Mouse (Mus musculus) liver, embryonic 14.5 days (tissue): ENCODE results near the gene Nup133. TPM values are rescaled to one million over a fixed set of nuclear protein-coding genes. Genes with fewer than 3 reads are reported as not detected.

ENCODE experiments used
- ATAC-seq: fragments of 200-750 bp; cut with Nextera tagmentation; 2 replicates; pipeline ENCODE4 v1.8.0; 2017; ENCODE audit warnings: moderate number of reproducible peaks, mild to moderate bottlenecking, moderate library complexity; ENCODE audit not compliant: insufficient read depth
- DNase-seq, 3 experiments: peaks; one replicate each; pipeline ENCODE4 v3.0.0-alpha.2; 2012 to 2013; ENCODE audit warnings: low read depth in 3 of 3, low spot score in 3 of 3
- H3K27ac ChIP-seq: fragments of 300-500 bp; sonication (generic); 2 replicates; pipeline ENCODE4 v1.5.1; 2014; ENCODE audit warnings: moderate library complexity, mild to moderate bottlenecking, control low read depth, inconsistent platforms
- H3K27me3 ChIP-seq: fragments of 300-500 bp; sonication (generic); 2 replicates; pipeline ENCODE4 v1.6.1; 2014; ENCODE audit warnings: mild to moderate bottlenecking, low read length, moderate library complexity; ENCODE audit not compliant: control insufficient read depth, insufficient read depth
- H3K36me3 ChIP-seq: fragments of 300-500 bp; sonication (generic); replicated peaks from 2 replicates; pipeline ENCODE4 v1.6.1; 2014; ENCODE audit warnings: low read depth; ENCODE audit not compliant: control insufficient read depth, insufficient read depth
- H3K4me1 ChIP-seq, 2 experiments: fragments of 200-500 bp in 1 of 2; fragments of 300-500 bp in 1 of 2; sonication (generic) in 1 of 2; replicated peaks; 2 replicates each; pipeline ENCODE4 v1.6.1; 2012 to 2014; ENCODE audit warnings: antibody characterized with exemption in 1 of 2, inconsistent platforms in 1 of 2, low read length in 1 of 2; ENCODE audit not compliant: control insufficient read depth in 2 of 2, insufficient read depth in 2 of 2
- H3K4me2 ChIP-seq: fragments of 300-500 bp; sonication (generic); 2 replicates; pipeline ENCODE4 v1.6.1; 2014; ENCODE audit warnings: low read depth, mild to moderate bottlenecking, control low read depth, moderate library complexity
- H3K4me3 ChIP-seq, 2 experiments: fragments of 200-500 bp in 1 of 2; fragments of 300-500 bp in 1 of 2; sonication (generic) in 1 of 2; 2 replicates each; pipeline ENCODE4 v1.5.1; 2012 to 2014; ENCODE audit warnings: low read depth in 2 of 2, low read length in 2 of 2, mild to moderate bottlenecking in 2 of 2, control low read depth in 1 of 2, inconsistent platforms in 1 of 2, moderate library complexity in 1 of 2; ENCODE audit not compliant: insufficient read depth in 1 of 2
- H3K9ac ChIP-seq: fragments of 300-500 bp; sonication (generic); replicated peaks from 2 replicates; pipeline ENCODE4 v1.6.1; 2014; ENCODE audit warnings: mild to moderate bottlenecking, control low read depth, moderate library complexity
- H3K9me3 ChIP-seq: fragments of 300-500 bp; sonication (generic); 2 replicates; pipeline ENCODE4 v1.6.1; 2016; ENCODE audit warnings: low read length, mixed read lengths; ENCODE audit not compliant: control insufficient read depth
- CTCF ChIP-seq: IDR thresholded peaks from 2 replicates; pipeline ENCODE4 v1.5.1; 2016; ENCODE audit warnings: antibody characterized with exemption, low read depth, control low read depth
- EP300 ChIP-seq: IDR thresholded peaks from 2 replicates; pipeline ENCODE4 v1.6.1; 2016; ENCODE audit warnings: antibody characterized with exemption, low read depth
- whole genome bisulfite sequencing: fragments of 180-500 bp; shearing (Covaris S2); extraction: QIAGEN DNeasy Blood & Tissue Kit; methylation state at CpG from one replicate; pipeline ENCODE4 v1.1.7; 2014; ENCODE audit not compliant: insufficient replicate concordance; 5-methylcytosine and 5-hydroxymethylcytosine counted together
- polyA plus RNA-seq, 2 experiments: library from polyadenylated mRNA; depleted of rRNA in 1 of 2; stranded (reverse) in 1 of 2; unstranded in 1 of 2; fragments of >200 nt; fragmentation: Nextera tagmentation in 1 of 2; extraction: Ambion mirVana in 1 of 2; gene quantifications; 2 replicates each; pipeline versions ENCODE4 v1.2.1 to v1.2.3; 2012 to 2014

Nup133 gene
- polyA plus RNA-seq, 2 experiments: 17.6 to 23.3 TPM

GRCm38 (mm10) chr8:123857361-123857760 lies 91.7 kb downstream of the Nup133 start:
- no peak overlapping the region for H3K9ac ChIP-seq
- H3K4me2 ChIP-seq: peak overlapping the region; percentile 81

DNA sequence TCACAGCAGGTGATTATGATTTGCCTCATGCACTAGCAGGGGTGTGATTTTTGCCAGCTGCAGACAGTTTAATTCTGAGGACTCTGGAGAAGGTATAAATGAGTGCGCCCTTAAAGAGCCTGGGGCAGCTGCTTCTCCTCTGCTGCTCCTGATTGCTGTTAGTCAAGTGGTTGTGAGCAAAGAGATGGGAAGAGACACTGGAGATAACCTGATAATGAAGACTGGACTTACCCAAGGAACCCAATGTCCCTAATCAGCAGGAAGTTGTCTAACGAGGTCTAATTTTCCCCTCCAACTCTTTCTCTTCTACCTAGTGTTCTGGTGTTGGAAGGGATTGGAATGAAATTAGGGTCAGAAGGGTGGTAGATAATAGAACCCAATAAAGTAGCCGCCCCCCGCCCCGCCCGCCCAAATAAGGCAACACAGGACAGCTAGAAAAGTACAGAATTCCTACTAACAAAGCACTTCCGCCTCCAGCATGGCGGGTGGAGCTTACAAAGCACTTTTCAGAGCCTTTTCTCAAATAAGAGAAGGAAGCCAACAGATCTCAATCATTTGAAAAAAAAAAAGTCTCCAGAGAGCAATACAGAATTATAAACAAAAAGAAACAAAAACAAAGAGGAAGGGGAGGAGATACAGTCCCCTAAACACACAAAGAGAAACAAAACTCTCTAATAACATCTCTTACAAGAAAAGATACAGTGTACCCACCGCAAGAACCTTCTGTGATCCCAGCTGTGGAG lies 94.2 kb downstream of the Nup133 start:
- no peaks in the 10 kb centered on the region for H3K36me3 ChIP-seq
- ATAC-seq: no peak
- H3K9me3 ChIP-seq: no peaks in the 10 kb centered on the region
- H3K9ac ChIP-seq: no peak overlapping the region
- peaks cover 7 to 8% of the 10 kb centered on the region in 2 experiments; a peak in 3 of 4 replicates for H3K4me1 ChIP-seq
- DNase-seq: no peak
- no peak overlapping the region for H3K4me3 ChIP-seq
- 64% methylated on average over 9 of the region's 9 CpGs for WGBS
- no peak overlapping the region for H3K4me2 ChIP-seq
- no peak for TF ChIP-seq CTCF
- no peak for TF ChIP-seq EP300
- no peak overlapping the region for H3K27ac ChIP-seq
- no peaks in the 10 kb centered on the region; the same call in 1 of the 2 replicates for H3K27me3 ChIP-seq

More at GRCm38 (mm10) chr8:123857361-123857760, 91.7 kb downstream of the Nup133 start:
- Histone ChIP-seq H3K27me3 (peaks cover 11% of the 10 kb centered on the region), H3K4me3 (peak overlapping the region in 1 of 2 experiments; percentile 87; a peak in 1 of 4 replicates), H3K4me1 (peaks cover 7 to 8% of the 10 kb centered on the region in 2 experiments; a peak in 3 of 4 replicates), H3K36me3 (no peaks in the 10 kb centered on the region), H3K27ac (no peak overlapping the region), H3K9me3 (no peaks in the 10 kb centered on the region)
- DNase-seq (no peak), ATAC-seq (no peak)
- WGBS: 64% methylated on average over 3 of the region's 3 CpGs
- TF ChIP-seq CTCF (no peak), EP300 (no peak)

DNA sequence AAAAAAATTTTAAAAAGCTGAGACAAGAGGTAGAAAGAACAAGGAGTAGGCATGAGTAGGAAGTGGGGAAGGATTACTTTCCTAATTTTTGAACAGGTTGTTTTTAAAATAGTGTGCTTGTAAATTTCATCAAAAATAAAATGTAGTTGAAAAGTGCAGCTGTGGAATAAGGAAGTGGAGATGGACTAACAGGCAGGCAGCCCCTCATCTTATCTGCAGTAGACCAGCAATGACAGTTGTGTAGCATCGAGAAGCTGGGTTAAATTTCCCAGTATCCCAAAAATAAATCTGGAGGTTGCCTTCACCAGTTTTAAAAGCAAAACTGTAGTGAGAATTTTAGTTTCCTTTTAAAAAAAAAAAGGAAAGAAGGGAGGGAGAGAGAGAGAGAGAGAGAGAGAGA lies 94.8 kb downstream of the Nup133 start:
- Histone ChIP-seq H3K4me1 (peaks cover 7 to 8% of the 10 kb centered on the region in 2 experiments; a peak in 3 of 4 replicates), H3K4me3 (no peak overlapping the region), H3K9me3 (no peaks in the 10 kb centered on the region), H3K9ac (no peak overlapping the region), H3K36me3 (no peaks in the 10 kb centered on the region), H3K4me2 (no peak overlapping the region), H3K27me3 (no peaks in the 10 kb centered on the region), H3K27ac (no peak overlapping the region)
- WGBS: 17% methylated on average over 1 of the region's 1 CpGs
- DNase-seq (no peak), ATAC-seq (no peak)
- TF ChIP-seq EP300 (no peak), CTCF (no peak)

DNA sequence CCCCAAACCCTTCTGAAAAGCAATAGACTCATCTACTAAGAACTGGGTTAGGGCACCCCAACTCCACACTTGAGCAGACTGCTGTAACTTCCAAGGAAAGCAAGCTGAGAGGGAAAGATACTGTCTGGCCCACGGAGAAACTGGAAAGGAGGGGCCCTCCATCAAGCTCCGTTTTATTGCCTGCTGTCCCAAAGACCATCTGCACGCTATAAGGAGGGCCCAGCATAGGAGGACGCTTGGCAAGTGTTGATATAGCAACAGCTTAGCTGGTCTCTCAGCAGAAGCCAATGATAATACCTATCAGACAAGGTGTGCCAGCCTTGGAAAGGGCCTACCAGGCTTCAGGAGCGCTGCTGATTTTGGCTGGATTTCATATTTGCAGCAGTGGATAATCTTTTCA lies 97.5 kb downstream of the Nup133 start:
- DNase-seq (no peak), ATAC-seq (no peak)
- no peaks in the 10 kb centered on the region for H3K27me3 ChIP-seq
- H3K36me3 ChIP-seq: no peaks in the 10 kb centered on the region
- H3K4me1 ChIP-seq: no peaks in the 10 kb centered on the region; a peak in 1 of 4 replicates
- TF ChIP-seq CTCF: no peak
- TF ChIP-seq EP300: no peak
- H3K9ac ChIP-seq: no peak overlapping the region
- no peak overlapping the region for H3K4me3 ChIP-seq
- H3K9me3 ChIP-seq: no peaks in the 10 kb centered on the region
- H3K27ac ChIP-seq: no peak overlapping the region
- no peak overlapping the region for H3K4me2 ChIP-seq
- WGBS: 48% methylated on average over 5 of the region's 5 CpGs

GRCm38 (mm10) chr8:123849352-123849751 lies 99.7 kb downstream of the Nup133 start:
- H3K9me3 ChIP-seq: no peaks in the 10 kb centered on the region
- no peak overlapping the region for H3K4me2 ChIP-seq
- ATAC-seq (no peak), DNase-seq (no peak)
- WGBS: 71% methylated on average over 4 of the region's 4 CpGs
- TF ChIP-seq CTCF (no peak), EP300 (no peak)
- no peaks in the 10 kb centered on the region; a peak in 1 of 4 replicates for H3K4me1 ChIP-seq
- no peaks in the 10 kb centered on the region for H3K27me3 ChIP-seq
- H3K9ac ChIP-seq: no peak overlapping the region
- H3K36me3 ChIP-seq: peaks cover 4% of the 10 kb centered on the region
- no peak overlapping the region for H3K4me3 ChIP-seq
- no peak overlapping the region for H3K27ac ChIP-seq
